In the genomic region with DNA sequence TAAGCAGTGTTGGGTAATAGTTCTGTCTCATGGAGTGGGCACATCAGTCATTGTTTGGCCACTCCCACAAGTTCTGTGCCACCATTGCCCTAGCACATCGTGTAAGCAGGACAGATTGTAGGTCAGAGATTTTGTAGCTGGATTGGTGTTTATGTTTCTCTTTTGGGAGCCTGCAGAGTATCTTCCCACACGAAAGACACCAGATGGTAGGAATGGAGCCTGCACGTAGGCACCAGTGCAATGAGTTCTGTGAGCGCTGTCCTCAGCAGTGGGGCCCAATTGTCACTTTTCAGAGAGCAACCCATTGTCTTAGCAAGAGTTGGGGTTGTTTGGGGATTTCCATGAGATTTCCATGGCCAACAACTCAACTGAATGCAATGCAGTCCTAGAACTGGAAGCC, we compare ENCODE assay signal across 23 mouse cellular contexts. TPM values are rescaled to one million over a fixed set of nuclear protein-coding genes. Genes with fewer than 3 reads are reported as not detected.
A peak's percentile ranks its signal among the peaks of the same experiment; 100 is the strongest.
DNase-seq lines count a peak whose midpoint lies in the region; ATAC-seq and TF ChIP-seq lines count a peak whose summit lies in the region.
"Had no signal": no experiment of that assay in that cellular context is flagged by ENCODE, and none has a peak within 500 bp of the region (broad histone marks: within the 10 kb centered on the region; RNA-seq: fewer than 3 reads in every experiment).

No protein-coding gene starts in this region.

- no peak for DNase-seq in frontal cortex, postnatal 10 days (ENCODE audit: low spot score in 2 of 2)
- peak; percentile 45 to 62 for DNase-seq in layer of hippocampus, adult 2 months (ENCODE audit: low spot score in 2 of 2)
- DNase-seq in layer of hippocampus, adult 9-10 months (ENCODE audit: low spot score) = no peak
- peak; percentile 38 for DNase-seq in right cerebral cortex, postnatal 25 days
- no peak for DNase-seq in right cerebral cortex, postnatal 4 days
- DNase-seq in adrenal gland, postnatal 4 days (ENCODE audit: low spot score in 2 of 2) = no peak
- DNase-seq in urinary bladder, adult 2 months (ENCODE audit: low spot score) = no peak
- DNase-seq: adrenal gland, postnatal 25 days; cerebellum, adult 11 months; cerebellum, adult 9-11 months; kidney, adult 8-10 months; kidney, postnatal 10 days; lung, adult 18-20 months; lung, postnatal 10 days; thymus, adult 2 months; thymus, postnatal 4 days had no signal

- no peak overlapping the region for H3K4me3 ChIP-seq in layer of hippocampus, adult 2 months
- H3K4me3 ChIP-seq: embryonic facial prominence, embryonic 15.5 days; forebrain, embryonic 15.5 days; intestine, embryonic 15.5 days; limb, embryonic 12.5 days; liver, embryonic 12.5 days had no signal

- peak; percentile 93 for ATAC-seq in frontal cortex, adult (ENCODE audit: low TSS enrichment)
- ATAC-seq: forebrain, embryonic 15.5 days; hindbrain, embryonic 16.5 days; intestine, embryonic 15.5 days; liver, embryonic 12.5 days had no signal

- no peak for TF ChIP-seq CTCF in layer of hippocampus, adult 2 months (conservative IDR thresholded peaks at IDR 0.05)

- peak overlapping the region; percentile 65; the same call in 1 of the 2 replicates for H3K27ac ChIP-seq in layer of hippocampus, adult 2 months
- H3K27ac ChIP-seq: embryonic facial prominence, embryonic 15.5 days; forebrain, embryonic 15.5 days; intestine, embryonic 15.5 days; limb, embryonic 12.5 days; liver, embryonic 12.5 days had no signal

RNA-seq across cellular contexts. Expression of gene Fbxl3, which starts 10.6 kb away (rescaled TPM):
- 100 to 1,000 TPM; 101 to 102 TPM for total RNA-seq in layer of hippocampus, adult 2 months (2021)
- total RNA-seq in adrenal gland, postnatal 4 days (2021) = 10 to 100 TPM; 93.1 to 98.2 TPM
- polyA plus RNA-seq in urinary bladder, adult 2 months (2012; rRNA removed) = 78.0 and 82.6 TPM in 2 replicates

RNA-seq across cellular contexts. Expression of gene Cln5, which starts 40.0 kb away (rescaled TPM):
- total RNA-seq in layer of hippocampus, adult 2 months (2021) = 10 to 100 TPM; 10.1 to 10.2 TPM
- 10 to 100 TPM; 19.2 to 23.7 TPM for total RNA-seq in adrenal gland, postnatal 4 days (2021)
- 23.5 and 23.6 TPM in 2 replicates for polyA plus RNA-seq in urinary bladder, adult 2 months (2012; rRNA removed)

Comparison
In these comparisons a context has a peak if more than half of its experiments do, and no peak if none do; other contexts are left out.
1. DNase-seq: peak in layer of hippocampus, adult 2 months (2 of 2) and right cerebral cortex, postnatal 25 days (single experiment); none in frontal cortex, postnatal 10 days (0 of 2), layer of hippocampus, adult 9-10 months (single experiment), right cerebral cortex, postnatal 4 days (single experiment), adrenal gland, postnatal 4 days (0 of 2) and urinary bladder, adult 2 months (single experiment).